Mouse (Mus musculus) limb, embryonic 12.5 days (tissue): ENCODE measurements at regions not wholly inside any gene's neighbourhood (a gene's known extent, or its start where the extent isn't known, plus 50 kb on each side); places are given as distances from the start of the nearest gene placed in this dataset.

ENCODE experiments used
- ATAC-seq: fragments of 200-750 bp; cut with Nextera tagmentation; 2 replicates; pipeline ENCODE4 v1.8.0; 2017; ENCODE audit warnings: low read depth, moderate TSS enrichment; ENCODE audit not compliant: insufficient number of reproducible peaks, insufficient read depth, low FRiP score, low TSS enrichment
- H3K27ac ChIP-seq: fragments of 300-500 bp; sonication (generic); 2 replicates; pipeline ENCODE4 v1.5.1; 2016; ENCODE audit warnings: mild to moderate bottlenecking, moderate library complexity
- H3K27me3 ChIP-seq: fragments of 300-500 bp; sonication (generic); 2 replicates; pipeline ENCODE4 v1.6.1; 2016; ENCODE audit warnings: mild to moderate bottlenecking, moderate library complexity
- H3K36me3 ChIP-seq: fragments of 300-500 bp; sonication (generic); 2 replicates; pipeline ENCODE4 v1.6.1; 2016; ENCODE audit warnings: mild to moderate bottlenecking, moderate library complexity
- H3K4me1 ChIP-seq: fragments of 300-500 bp; sonication (generic); replicated peaks from 2 replicates; pipeline ENCODE4 v1.6.1; 2016
- H3K4me2 ChIP-seq: fragments of 300-500 bp; sonication (generic); 2 replicates; pipeline ENCODE4 v1.6.1; 2016; ENCODE audit warnings: mild to moderate bottlenecking, moderate library complexity
- H3K4me3 ChIP-seq: fragments of 300-500 bp; sonication (generic); replicated peaks from 2 replicates; pipeline ENCODE4 v1.5.1; 2016; ENCODE audit warnings: mild to moderate bottlenecking
- H3K9ac ChIP-seq: fragments of 300-500 bp; sonication (generic); replicated peaks from 2 replicates; pipeline ENCODE4 v1.6.1; 2016; ENCODE audit warnings: mild to moderate bottlenecking, moderate library complexity
- H3K9me3 ChIP-seq: fragments of 300-500 bp; sonication (generic); 2 replicates; pipeline ENCODE4 v1.6.1; 2016; ENCODE audit warnings: mild to moderate bottlenecking, moderate library complexity
- WGBS: fragments of 180-500 bp; shearing (Covaris S2); methylation state at CpG from one replicate; pipeline ENCODE4 v1.1.7; 2016; 5-methylcytosine and 5-hydroxymethylcytosine counted together

DNA sequence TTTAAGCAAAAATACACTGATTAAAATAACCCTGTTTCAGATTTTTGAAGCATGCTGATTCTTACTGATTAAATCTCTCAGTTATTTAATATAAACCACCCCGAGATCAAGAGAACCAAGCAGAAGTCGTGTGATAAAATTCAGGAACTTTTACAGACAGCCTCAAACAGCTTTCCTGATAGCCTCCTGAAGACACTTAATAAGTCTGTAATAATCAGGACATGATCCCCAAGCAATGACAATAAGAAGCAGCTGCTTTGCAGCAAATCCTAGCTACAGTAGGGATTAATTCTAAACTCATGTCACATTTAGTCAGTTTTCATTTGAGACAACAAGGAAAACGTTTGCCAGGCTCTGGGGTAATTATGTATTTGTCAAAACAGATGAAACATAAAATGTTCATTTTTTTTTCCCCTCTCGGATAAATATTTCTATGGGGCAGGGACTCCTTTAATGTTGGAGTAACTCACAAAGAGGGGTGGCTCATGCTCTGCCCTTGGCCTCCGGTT is 1472.1 kb downstream of the 4930444P10Rik start:
- Histone ChIP-seq H3K36me3 (no peaks in the 10 kb centered on the region), H3K9me3 (no peaks in the 10 kb centered on the region), H3K4me3 (no peak overlapping the region), H3K9ac (no peak overlapping the region), H3K27ac (no peak overlapping the region), H3K4me2 (no peak overlapping the region), H3K4me1 (no peaks in the 10 kb centered on the region), H3K27me3 (peaks cover 9% of the 10 kb centered on the region; the same call in 1 of the 2 replicates)
- ATAC-seq, result no peak
- WGBS, result 62% methylated on average over 5 of the region's 5 CpGs

- 93% methylated on average over 2 of the region's 2 CpGs for WGBS
- no peak for ATAC-seq
- no peak overlapping the region for H3K4me2 ChIP-seq
Observed at GRCm38 (mm10) chr1:14613232-14613894, 1479.8 kb downstream of the 4930444P10Rik start.

GRCm38 (mm10) chr1:14609054-14609453 is 1484.1 kb downstream of the 4930444P10Rik start:
- Histone ChIP-seq H3K36me3 (no peaks in the 10 kb centered on the region), H3K4me3 (no peak overlapping the region), H3K27me3 (no peaks in the 10 kb centered on the region), H3K4me2 (no peak overlapping the region), H3K9ac (no peak overlapping the region), H3K4me1 (no peaks in the 10 kb centered on the region), H3K27ac (no peak overlapping the region), H3K9me3 (no peaks in the 10 kb centered on the region)
- WGBS, result 23% methylated on average over 2 of the region's 2 CpGs
- no peak for ATAC-seq

More at GRCm38 (mm10) chr1:14613232-14613894, 1479.8 kb downstream of the 4930444P10Rik start:
- no peak overlapping the region for H3K9ac ChIP-seq
- H3K4me3 ChIP-seq, result no peak overlapping the region
- no peaks in the 10 kb centered on the region for H3K9me3 ChIP-seq
- H3K27me3 ChIP-seq, result no peaks in the 10 kb centered on the region; the same call in 1 of the 2 replicates
- H3K27ac ChIP-seq, result no peak overlapping the region
- no peaks in the 10 kb centered on the region for H3K36me3 ChIP-seq
- no peaks in the 10 kb centered on the region for H3K4me1 ChIP-seq

GRCm38 (mm10) chr1:14595961-14596360 is 1497.2 kb downstream of the 4930444P10Rik start:
- Histone ChIP-seq H3K9ac (no peak overlapping the region), H3K27ac (no peak overlapping the region), H3K4me2 (no peak overlapping the region), H3K4me3 (no peak overlapping the region), H3K4me1 (no peaks in the 10 kb centered on the region), H3K9me3 (no peaks in the 10 kb centered on the region), H3K27me3 (peaks cover 15% of the 10 kb centered on the region), H3K36me3 (no peaks in the 10 kb centered on the region)
- WGBS, result 78% methylated on average over 1 of the region's 1 CpGs
- ATAC-seq, result no peak

- Histone ChIP-seq H3K9me3 (no peaks in the 10 kb centered on the region), H3K27ac (no peak overlapping the region), H3K4me2 (no peak overlapping the region), H3K9ac (no peak overlapping the region), H3K36me3 (no peaks in the 10 kb centered on the region), H3K27me3 (peaks cover 28% of the 10 kb centered on the region), H3K4me3 (no peak overlapping the region), H3K4me1 (no peaks in the 10 kb centered on the region)
- no peak for ATAC-seq
- 84% methylated on average over 5 of the region's 5 CpGs for WGBS
Observed at GRCm38 (mm10) chr1:14589905-14590304, 1503.2 kb downstream of the 4930444P10Rik start.

GRCm38 (mm10) chr1:14579376-14579775 is 1513.7 kb downstream of the 4930444P10Rik start:
- 90% methylated on average over 1 of the region's 1 CpGs for WGBS
- H3K9ac ChIP-seq, result no peak overlapping the region

GRCm38 (mm10) chr1:14576263-14576662 is 1516.9 kb downstream of the 4930444P10Rik start:
- no peaks in the 10 kb centered on the region for H3K9me3 ChIP-seq
- no peak overlapping the region for H3K27ac ChIP-seq
- H3K4me1 ChIP-seq, result no peaks in the 10 kb centered on the region
- no peak for ATAC-seq
- H3K4me3 ChIP-seq, result no peak overlapping the region
- H3K4me2 ChIP-seq, result no peak overlapping the region
- no peaks in the 10 kb centered on the region for H3K36me3 ChIP-seq
- H3K9ac ChIP-seq, result no peak overlapping the region
- WGBS, result 93% methylated on average over 1 of the region's 1 CpGs
- H3K27me3 ChIP-seq, result peaks cover 57% of the 10 kb centered on the region

More at GRCm38 (mm10) chr1:14579376-14579775, 1513.7 kb downstream of the 4930444P10Rik start:
- Histone ChIP-seq H3K4me3 (no peak overlapping the region), H3K27ac (no peak overlapping the region), H3K9me3 (no peaks in the 10 kb centered on the region), H3K4me2 (no peak overlapping the region), H3K27me3 (peaks cover 42% of the 10 kb centered on the region), H3K36me3 (no peaks in the 10 kb centered on the region), H3K4me1 (no peaks in the 10 kb centered on the region)
- no peak for ATAC-seq

DNA sequence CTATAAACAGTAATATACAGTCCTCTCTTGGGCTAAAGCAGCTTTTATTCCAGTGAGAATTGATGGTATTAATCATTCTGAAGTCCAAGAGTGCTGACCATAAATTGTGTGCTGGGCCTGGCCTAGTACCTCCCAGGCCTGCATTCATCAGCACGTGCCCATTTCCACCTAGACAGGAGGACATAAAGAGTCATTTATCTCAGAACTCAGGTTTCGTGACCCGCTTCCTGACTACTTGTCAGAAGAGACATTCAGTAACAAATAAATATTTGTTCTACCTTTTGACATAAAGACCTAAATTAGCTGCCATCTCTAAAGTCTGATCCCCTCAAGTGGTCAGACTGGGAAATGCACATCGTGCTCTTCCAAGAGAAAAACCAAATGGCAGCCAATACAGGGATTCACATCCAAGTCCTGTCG is 1522.6 kb downstream of the 4930444P10Rik start:
- no peaks in the 10 kb centered on the region for H3K36me3 ChIP-seq
- H3K4me3 ChIP-seq, result no peak overlapping the region
- H3K9me3 ChIP-seq, result no peaks in the 10 kb centered on the region
- no peak overlapping the region for H3K9ac ChIP-seq
- no peak overlapping the region for H3K4me2 ChIP-seq
- H3K27ac ChIP-seq, result no peak overlapping the region
- WGBS, result 19% methylated on average over 5 of the region's 5 CpGs
- ATAC-seq, result no peak
- peaks cover 9% of the 10 kb centered on the region; the same call in 1 of the 2 replicates for H3K4me1 ChIP-seq
- H3K27me3 ChIP-seq, result peaks cover 28% of the 10 kb centered on the region

- H3K27ac ChIP-seq, result no peak overlapping the region
- peaks cover 30% of the 10 kb centered on the region for H3K27me3 ChIP-seq
- no peak overlapping the region for H3K9ac ChIP-seq
- H3K4me2 ChIP-seq, result no peak overlapping the region
- no peak overlapping the region for H3K4me3 ChIP-seq
- no peaks in the 10 kb centered on the region for H3K9me3 ChIP-seq
- no peak; the same call in 1 of the 2 replicates for ATAC-seq
- WGBS, result 28% methylated on average over 3 of the region's 3 CpGs
- peaks cover 9% of the 10 kb centered on the region; the same call in 1 of the 2 replicates for H3K4me1 ChIP-seq
- no peaks in the 10 kb centered on the region for H3K36me3 ChIP-seq
Observed at GRCm38 (mm10) chr1:14570113-14570512, 1523.0 kb downstream of the 4930444P10Rik start.

- H3K9me3 ChIP-seq, result no peaks in the 10 kb centered on the region
- H3K9ac ChIP-seq, result no peak overlapping the region
- WGBS, result 12% methylated on average over 4 of the region's 4 CpGs
- peaks cover 38% of the 10 kb centered on the region for H3K27me3 ChIP-seq
- no peak; the same call in 1 of the 2 replicates for ATAC-seq
- no peak overlapping the region for H3K4me3 ChIP-seq
- no peaks in the 10 kb centered on the region for H3K36me3 ChIP-seq
- no peak overlapping the region for H3K4me2 ChIP-seq
- H3K27ac ChIP-seq, result no peak overlapping the region
- H3K4me1 ChIP-seq, result peaks cover 11% of the 10 kb centered on the region; the same call in 1 of the 2 replicates
Observed at GRCm38 (mm10) chr1:14567006-14567405, 1526.1 kb downstream of the 4930444P10Rik start.

DNA sequence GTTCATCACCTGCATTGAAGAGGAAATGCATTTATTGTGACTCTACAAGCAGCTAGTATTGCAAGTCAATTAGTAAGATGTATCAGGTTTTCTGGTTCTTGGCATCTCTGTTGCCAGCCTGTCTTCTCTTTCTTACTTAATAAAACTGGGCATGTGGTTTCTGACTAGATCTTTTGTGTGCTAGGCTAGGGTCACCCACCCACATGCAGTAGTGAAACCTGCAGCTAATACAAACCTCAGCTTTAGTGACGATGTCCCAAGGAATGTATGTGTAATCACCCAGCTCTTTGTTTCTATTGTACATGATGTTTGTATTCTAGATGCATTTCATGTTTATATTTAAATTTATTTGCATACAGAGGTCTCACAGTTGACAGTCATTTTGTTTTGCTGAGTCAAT is 1526.7 kb downstream of the 4930444P10Rik start:
- no peak overlapping the region for H3K4me2 ChIP-seq
- peaks cover 11% of the 10 kb centered on the region; the same call in 1 of the 2 replicates for H3K4me1 ChIP-seq
- 33% methylated on average over 1 of the region's 1 CpGs for WGBS
- no peaks in the 10 kb centered on the region for H3K36me3 ChIP-seq
- peaks cover 35% of the 10 kb centered on the region for H3K27me3 ChIP-seq
- ATAC-seq, result no peak
- H3K4me3 ChIP-seq, result no peak overlapping the region
- no peak overlapping the region for H3K27ac ChIP-seq
- H3K9ac ChIP-seq, result no peak overlapping the region
- no peaks in the 10 kb centered on the region for H3K9me3 ChIP-seq
